Mouse (Mus musculus) liver, postnatal 0 days (tissue): ENCODE data around the gene Dgkz. TPM values are rescaled to one million over a fixed set of nuclear protein-coding genes. Genes with fewer than 3 reads are reported as not detected.

ENCODE experiments used
- ATAC-seq: fragments of 200-750 bp; cut with Nextera tagmentation; 2 replicates; pipeline ENCODE4 v1.8.0; 2017; ENCODE audit warnings: mild to moderate bottlenecking, moderate library complexity
- DNase-seq: peaks from one replicate; pipeline ENCODE4 v3.0.0-alpha.2; 2016
- H3K27ac ChIP-seq: fragments of 300-500 bp; sonication (generic); 2 replicates; pipeline ENCODE4 v1.5.1; 2014; ENCODE audit warnings: antibody characterized with exemption, moderate library complexity, mild to moderate bottlenecking, low read depth
- H3K27me3 ChIP-seq: fragments of 300-500 bp; sonication (generic); 2 replicates; pipeline ENCODE4 v1.6.1; 2014; ENCODE audit warnings: low read length, control low read depth, mixed read lengths; ENCODE audit not compliant: insufficient read depth
- H3K36me3 ChIP-seq: fragments of 300-500 bp; sonication (generic); replicated peaks from 2 replicates; pipeline ENCODE4 v1.6.1; 2014; ENCODE audit warnings: mild to moderate bottlenecking, control low read depth, low read length, moderate library complexity, mixed read lengths; ENCODE audit not compliant: insufficient read depth
- H3K4me1 ChIP-seq: fragments of 300-500 bp; sonication (generic); 2 replicates; pipeline ENCODE4 v1.6.1; 2014; ENCODE audit warnings: antibody characterized with exemption, mild to moderate bottlenecking, control low read depth; ENCODE audit not compliant: insufficient read depth
- H3K4me2 ChIP-seq: fragments of 300-500 bp; sonication (generic); 2 replicates; pipeline ENCODE4 v1.6.1; 2014; ENCODE audit warnings: low read depth, mild to moderate bottlenecking, low read length, moderate library complexity, mixed read lengths
- H3K4me3 ChIP-seq: fragments of 300-500 bp; sonication (generic); 2 replicates; pipeline ENCODE4 v1.5.1; 2014; ENCODE audit warnings: low read depth, low read length
- H3K9ac ChIP-seq: fragments of 300-500 bp; sonication (generic); replicated peaks from 2 replicates; pipeline ENCODE4 v1.6.1; 2014; ENCODE audit warnings: mild to moderate bottlenecking, moderate library complexity
- H3K9me3 ChIP-seq: fragments of 300-500 bp; sonication (generic); 2 replicates; pipeline ENCODE4 v1.6.1; 2016; ENCODE audit warnings: mild to moderate bottlenecking, control low read depth, low read length, mixed read lengths
- CTCF ChIP-seq: sonication (generic); IDR thresholded peaks from 2 replicates; pipeline ENCODE4 v1.5.1; 2016; ENCODE audit warnings: antibody characterized with exemption, low read depth
- EP300 ChIP-seq: IDR thresholded peaks from 2 replicates; pipeline ENCODE4 v1.6.1; 2016; ENCODE audit warnings: antibody characterized with exemption, low read depth, mild to moderate bottlenecking
- WGBS: fragments of 180-500 bp; shearing (Covaris S2); extraction: QIAGEN DNeasy Blood & Tissue Kit; methylation state at CpG from one replicate; pipeline ENCODE4 v1.1.7; 2014; ENCODE audit not compliant: insufficient replicate concordance; 5-methylcytosine and 5-hydroxymethylcytosine counted together
- polyA plus RNA-seq: library from polyadenylated mRNA; unstranded; fragments of >200 nt; fragmentation: Nextera tagmentation; extraction: Ambion mirVana; gene quantifications from 2 replicates; pipeline ENCODE4 v1.2.1, GENCODE M21; 2015

Gene Dgkz
- polyA plus RNA-seq, 1 experiment from 2014 or later = 15.9 TPM

- Histone ChIP-seq H3K27ac (no peak overlapping the region), H3K36me3 (peaks cover 3% of the 10 kb centered on the region), H3K4me2 (peak overlapping the region; percentile 15; the same call in 1 of the 2 replicates), H3K9me3 (no peaks in the 10 kb centered on the region), H3K4me1 (peaks cover 31% of the 10 kb centered on the region), H3K9ac (no peak overlapping the region), H3K27me3 (peaks cover 45% of the 10 kb centered on the region), H3K4me3 (no peak overlapping the region)
- TF ChIP-seq EP300 (no peak), CTCF (peak; percentile 82)
- ATAC-seq (0 out of 2 replicates have a peak, but pooled peaks have one; percentile 10), DNase-seq (peak; percentile 87)
- 40% methylated on average over 34 of the region's 34 CpGs for WGBS
Measured at GRCm38 (mm10) chr2:91927826-91928533, 47.7 kb downstream of the Dgkz start.

GRCm38 (mm10) chr2:91926949-91927348 is 48.7 kb downstream of the Dgkz start, which contains the start of gene Chrm4:
Gene Chrm4, plus strand, starts transcription at chr2:91927249.
- no peak within 1 kb of the TSS for H3K4me3 ChIP-seq
- H3K27me3 ChIP-seq = peaks cover 55% of the 10 kb centered on the region

GRCm38 (mm10) chr2:91925442-91925841 is 50.2 kb downstream of the Dgkz start:
- peaks cover 56% of the 10 kb centered on the region for H3K27me3 ChIP-seq
- H3K4me3 ChIP-seq = no peak overlapping the region
- TF ChIP-seq EP300 (no peak), CTCF (no peak)
- no peak overlapping the region for H3K9ac ChIP-seq
- no peak overlapping the region for H3K27ac ChIP-seq
- no peaks in the 10 kb centered on the region for H3K9me3 ChIP-seq
- whole genome bisulfite sequencing = 76% methylated on average over 15 of the region's 15 CpGs
- no peaks in the 10 kb centered on the region for H3K36me3 ChIP-seq
- no peak overlapping the region for H3K4me2 ChIP-seq
- DNase-seq (no peak), ATAC-seq (no peak)
- peaks cover 32% of the 10 kb centered on the region for H3K4me1 ChIP-seq

More at GRCm38 (mm10) chr2:91926949-91927348, 48.7 kb downstream of the Dgkz start, which contains the start of gene Chrm4:
- Histone ChIP-seq H3K27ac (no peak within 1 kb of the TSS), H3K4me1 (peaks cover 31% of the 10 kb centered on the region), H3K4me2 (peak within 1 kb of the TSS; percentile 15; the same call in 1 of the 2 replicates), H3K36me3 (no peaks in the 10 kb centered on the region), H3K9me3 (no peaks in the 10 kb centered on the region), H3K9ac (no peak within 1 kb of the TSS)
- DNase-seq = no peak
- ATAC-seq = no peak
- 79% methylated on average over 3 of the region's 3 CpGs for WGBS
- TF ChIP-seq CTCF (no peak), EP300 (no peak)

- no peak overlapping the region for H3K4me2 ChIP-seq
- no peaks in the 10 kb centered on the region for H3K9me3 ChIP-seq
- no peaks in the 10 kb centered on the region for H3K36me3 ChIP-seq
- TF ChIP-seq EP300 (no peak), CTCF (no peak)
- H3K27me3 ChIP-seq = peaks cover 57% of the 10 kb centered on the region
- H3K4me3 ChIP-seq = no peak overlapping the region
- DNase-seq = no peak
- H3K27ac ChIP-seq = no peak overlapping the region
- ATAC-seq = no peak
- WGBS = 81% methylated on average over 1 of the region's 1 CpGs
- H3K9ac ChIP-seq = no peak overlapping the region
- peaks cover 30% of the 10 kb centered on the region for H3K4me1 ChIP-seq
Measured at GRCm38 (mm10) chr2:91924726-91925125, 50.9 kb downstream of the Dgkz start.

- peak; percentile 79 for DNase-seq
- H3K9ac ChIP-seq = 0 out of 2 replicates have a peak overlapping the region, but pooled peaks have one; percentile 7
- WGBS = 2% methylated on average over 54 of the region's 54 CpGs
- peak; percentile 81 for TF ChIP-seq CTCF
- TF ChIP-seq EP300 = no peak
- H3K27ac ChIP-seq = no peak overlapping the region
- H3K4me2 ChIP-seq = peak overlapping the region; percentile 80
- peaks cover 30% of the 10 kb centered on the region for H3K4me1 ChIP-seq
- H3K9me3 ChIP-seq = no peaks in the 10 kb centered on the region
- H3K36me3 ChIP-seq = no peaks in the 10 kb centered on the region
- ATAC-seq = peak; percentile 37; the same call in 1 of the 2 replicates
- peak overlapping the region; percentile 52 for H3K4me3 ChIP-seq
- H3K27me3 ChIP-seq = peaks cover 55% of the 10 kb centered on the region
Measured at GRCm38 (mm10) chr2:91923415-91924337, 52.0 kb downstream of the Dgkz start.
